Mouse (Mus musculus) T-helper 2 cell (primary cell): ENCODE results near the gene Mettl7a1.
"Not testable (repeated sequence)": the region's sequence is repeated elsewhere in the genome, so short reads cannot be mapped to it uniquely, and the experiment has no call there.

Source experiments
- in situ Hi-C: fragments of 300-600 bp; cut with MboI, MseI; formaldehyde crosslinking; loops from one replicate; pipeline ENCODE4 v1.15.1; 2025; ENCODE audit warnings: high pct_unique_total_duplicates

The Mettl7a1 gene

GRCm38 (mm10) chr15:100341314-100341980 is 37.5 kb downstream of the Mettl7a1 start:
- in situ Hi-C loops, result not testable (repeated sequence)

DNA sequence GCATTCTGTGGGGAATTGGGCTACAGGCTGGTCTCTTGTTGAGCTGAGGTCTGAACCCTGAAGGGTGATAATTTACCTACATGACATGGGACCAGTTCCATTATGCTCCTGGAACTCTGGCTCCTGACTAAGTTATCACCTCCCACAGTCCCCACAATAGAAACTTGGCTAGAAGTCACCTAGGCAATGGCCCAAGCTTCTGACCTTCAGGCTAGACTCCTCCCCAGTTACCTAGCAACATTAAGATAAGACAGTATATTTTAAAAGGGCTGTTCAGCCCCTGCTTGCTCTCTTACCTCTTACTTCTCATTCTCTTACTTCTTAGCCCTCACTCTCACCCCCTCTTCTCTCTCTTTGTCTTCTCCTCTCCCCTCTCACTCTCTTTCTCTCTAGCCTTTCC is 41.5 kb downstream of the Mettl7a1 start:
- in situ Hi-C loops, result no loop called here

DNA sequence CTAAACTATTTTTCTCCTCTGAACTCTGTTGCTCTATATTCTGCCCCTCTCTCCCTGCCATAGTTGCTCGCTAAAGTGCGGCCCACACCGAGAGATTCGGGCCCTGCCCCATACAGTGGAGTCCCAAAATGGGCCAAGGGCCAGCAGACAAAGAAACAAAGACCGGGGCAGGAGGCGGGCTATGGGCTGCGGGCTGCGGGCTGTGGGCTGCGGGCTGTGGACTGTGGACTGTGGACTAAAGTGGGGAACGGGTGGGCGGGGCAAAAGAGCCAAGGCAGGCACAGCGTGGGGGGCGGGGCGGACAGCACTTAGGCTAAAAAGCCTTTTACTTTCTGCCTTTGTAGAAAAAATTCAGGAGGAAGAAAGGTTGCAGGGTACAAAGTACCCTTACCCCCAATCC is 42.8 kb downstream of the Mettl7a1 start:
- in situ Hi-C loops, result no loop called here

- in situ Hi-C loops, result no loop called here
Measured at GRCm38 (mm10) chr15:100349496-100349895, 45.6 kb downstream of the Mettl7a1 start.

DNA sequence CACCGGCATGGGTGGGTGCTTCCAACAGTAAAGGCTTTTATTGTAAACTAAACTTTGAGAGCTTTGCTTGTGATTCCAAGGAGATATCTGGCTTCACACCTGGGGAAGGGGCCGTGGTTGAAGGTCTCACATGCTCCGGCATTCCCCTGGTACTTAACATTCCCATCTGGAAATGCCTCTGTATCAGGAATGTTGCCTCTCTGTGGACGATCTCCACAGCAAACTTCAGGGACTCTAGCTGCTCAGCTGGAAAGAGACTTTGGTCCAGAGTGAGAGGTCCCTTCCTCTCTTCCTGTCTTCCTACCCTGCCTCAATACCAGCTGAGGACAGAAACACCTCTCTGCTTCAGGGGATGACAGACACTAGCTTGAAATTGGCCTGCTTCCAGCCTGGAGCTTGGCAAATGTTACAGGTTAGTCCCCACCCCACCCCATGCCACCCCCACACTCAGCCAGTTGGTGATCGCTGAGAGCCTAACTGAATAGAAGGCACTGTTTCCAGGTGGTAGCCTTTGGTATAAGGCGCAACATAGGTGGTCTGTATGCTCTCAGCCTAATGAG is 47.6 kb downstream of the Mettl7a1 start:
- in situ Hi-C loops, result no loop called here

DNA sequence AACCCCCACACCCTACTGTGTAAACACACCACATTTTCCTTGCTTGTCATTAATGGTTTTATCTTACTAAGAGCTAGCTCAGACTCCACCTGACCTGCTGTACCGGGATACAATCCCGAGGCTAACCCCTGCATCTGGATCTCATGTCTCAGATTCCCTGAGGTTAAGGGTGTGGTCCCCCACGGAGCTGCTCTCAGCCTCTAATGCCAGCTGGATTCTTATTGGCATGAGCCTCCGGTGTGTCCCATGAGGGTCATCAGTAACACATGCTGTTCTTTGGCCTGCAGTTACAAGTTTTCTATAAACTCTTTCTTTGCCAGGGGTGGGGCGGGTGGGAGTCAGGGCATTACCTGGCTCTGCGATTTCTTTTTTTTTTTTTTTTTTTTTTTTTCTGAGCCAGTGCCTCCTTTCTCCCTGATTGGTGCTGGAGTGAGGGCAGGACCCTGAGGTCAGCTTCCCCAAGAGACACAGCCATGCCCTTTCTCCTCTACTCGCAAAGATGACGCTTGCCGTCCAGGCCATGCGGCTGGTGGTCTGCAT is 48.8 kb downstream of the Mettl7a1 start, which contains the start of the genes Methig1 and Mettl7a2:
Methig1 (plus strand) TSS at position 439 of the 540 bp plus-strand sequence.
Mettl7a2 (plus strand) TSS at position 490 of the 540 bp plus-strand sequence.
- in situ Hi-C loops, result no loop called here

DNA sequence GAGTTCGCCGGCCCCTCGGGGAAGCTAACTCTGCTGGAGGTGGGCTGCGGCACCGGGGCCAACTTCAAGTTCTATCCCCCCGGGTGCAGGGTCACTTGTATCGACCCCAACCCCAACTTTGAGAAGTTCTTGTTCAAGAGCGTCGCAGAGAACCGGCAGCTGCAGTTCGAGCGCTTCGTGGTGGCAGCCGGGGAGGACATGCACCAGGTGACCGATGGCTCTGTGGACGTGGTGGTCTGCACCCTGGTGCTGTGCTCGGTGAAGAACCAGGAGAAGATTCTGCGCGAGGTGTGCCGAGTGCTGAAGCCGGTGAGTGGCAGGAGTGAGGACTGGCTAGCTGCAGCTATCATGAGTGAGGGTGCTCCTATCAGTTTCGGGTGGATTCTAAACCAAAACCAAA is 49.5 kb downstream of the Mettl7a1 start:
- in situ Hi-C loops, result not testable (repeated sequence)

DNA sequence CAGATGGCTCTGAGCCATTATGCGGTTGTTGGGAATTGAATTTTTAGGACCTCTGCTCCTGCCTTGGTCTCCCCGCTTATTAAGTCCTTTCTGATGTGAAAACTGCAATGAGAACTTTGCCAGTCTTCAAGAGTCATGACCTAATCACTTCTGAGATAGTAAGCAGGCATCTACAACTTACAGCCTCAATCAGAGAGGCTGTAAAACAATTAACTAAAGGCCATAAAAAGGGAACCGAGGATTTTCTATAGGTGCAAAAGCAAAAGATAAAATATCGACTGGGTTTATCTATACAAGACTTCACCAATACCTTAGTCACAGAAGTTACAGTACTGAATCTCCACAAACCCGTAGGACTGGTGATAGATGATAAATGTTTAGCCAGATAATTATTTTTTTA is 51.9 kb downstream of the Mettl7a1 start:
- in situ Hi-C loops, result no loop called here

DNA sequence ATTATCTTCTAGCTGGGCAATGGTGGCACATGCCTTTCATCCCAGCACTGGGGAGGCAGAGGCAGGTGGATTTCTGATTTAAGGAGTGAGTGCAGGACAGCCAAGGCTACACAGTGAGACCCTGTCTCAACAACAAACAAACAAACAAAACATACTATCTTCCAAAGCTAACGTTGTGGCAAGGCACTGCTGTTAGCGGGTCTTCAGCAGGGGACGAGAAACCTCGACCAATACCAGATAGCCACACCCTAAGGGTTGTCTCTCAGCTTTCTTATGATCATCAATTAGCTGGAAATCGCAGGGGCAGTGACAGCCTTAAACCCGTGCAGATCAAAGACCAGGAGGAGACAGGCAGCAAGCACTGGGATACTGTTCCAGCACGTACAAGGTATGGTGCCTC is 60.3 kb downstream of the Mettl7a1 start, which contains the start of gene Higd1c:
Higd1c (plus strand) TSS at position 301 of the 400 bp plus-strand sequence.
- in situ Hi-C loops, result no loop called here

- in situ Hi-C loops, result not testable (repeated sequence)
Measured at GRCm38 (mm10) chr15:100365967-100366366, 62.0 kb downstream of the Mettl7a1 start.

DNA sequence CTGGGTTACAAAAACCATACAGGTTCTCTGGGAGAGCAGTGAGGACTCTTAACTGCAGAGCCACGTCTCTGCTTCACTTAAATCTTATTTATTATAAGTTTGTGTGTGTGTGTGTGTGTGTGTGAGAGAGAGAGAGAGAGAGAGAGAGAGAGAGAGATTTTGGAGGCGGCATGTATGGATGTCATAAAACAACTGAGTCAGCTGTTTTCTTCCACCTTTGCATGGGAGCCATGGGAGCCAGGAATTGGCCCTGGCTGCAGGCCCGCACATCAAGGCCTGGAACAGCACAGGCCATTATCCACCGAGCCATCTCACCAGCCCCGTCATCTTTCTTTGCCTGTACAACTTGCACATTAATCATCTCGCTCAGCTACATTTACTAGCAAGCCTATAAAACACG is 63.2 kb downstream of the Mettl7a1 start:
- in situ Hi-C loops, result no loop called here

- in situ Hi-C loops, result loop anchor here (5.0 kb wide), 1 partner anchor 43 kb away; the partner anchor contains the start of gene Mettl7a3
Measured at GRCm38 (mm10) chr15:100375066-100375465, 71.1 kb downstream of the Mettl7a1 start.

DNA sequence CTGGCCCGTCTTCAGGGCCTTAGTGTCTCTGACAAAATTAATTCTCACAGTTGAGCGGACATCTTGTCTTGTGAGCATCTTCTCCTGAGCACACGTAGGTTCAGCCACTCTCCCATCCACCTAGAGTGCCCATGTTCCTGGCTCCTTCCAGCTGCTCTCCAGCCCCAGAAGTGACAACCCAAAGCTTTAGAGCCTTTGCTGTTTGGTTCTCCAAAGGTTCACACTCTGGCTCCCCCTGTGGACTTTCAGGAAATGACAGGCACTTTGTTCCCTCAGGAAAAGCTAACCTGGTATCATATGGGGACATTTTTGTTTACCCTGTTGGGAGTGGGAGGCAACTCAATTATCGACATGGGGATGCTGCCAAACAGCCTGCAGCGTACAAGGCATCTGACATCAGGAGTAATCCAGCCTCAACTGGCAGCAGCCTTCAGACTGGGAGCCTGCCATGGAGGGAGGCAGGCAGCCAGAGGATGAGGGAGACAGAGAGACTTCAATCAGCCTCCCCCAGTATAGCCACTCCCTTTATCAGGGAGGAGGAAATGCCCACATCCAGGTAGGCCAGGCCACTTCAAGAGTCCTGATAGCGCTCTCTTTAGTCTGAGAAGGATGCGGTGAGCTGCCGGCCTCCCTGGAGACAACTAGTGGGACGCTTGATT is 74.0 kb downstream of the Mettl7a1 start:
- in situ Hi-C loops, result loop anchor here (5.0 kb wide), 1 partner anchor 46 kb away; the partner anchor contains the start of gene Mettl7a3
